Mouse (Mus musculus) spleen, postnatal 36 days (tissue): ENCODE measurements around the gene Il11ra1.
"Not testable (repeated sequence)": the region's sequence is repeated elsewhere in the genome, so short reads cannot be mapped to it uniquely, and the experiment has no call there.

Experiments
- DNase-seq, 2 experiments: peaks; one replicate each; pipeline ENCODE4 v3.0.0; 2022; ENCODE audit warnings: low spot score in 2 of 2, mixed read lengths in 1 of 2

Il11ra1 gene

GRCm38 (mm10) chr4:41783197-41783596 lies 83.4 kb downstream of the Il11ra1 start:
- not testable (repeated sequence) for DNase-seq
